Mouse (Mus musculus) small intestine, adult 2 months (tissue): ENCODE measurements at regions not wholly inside any gene's neighbourhood (a gene's known extent, or its start where the extent isn't known, plus 50 kb on each side); places are given as distances from the start of the nearest gene placed in this dataset.

Source experiments
- CTCF ChIP-seq: fragments of 200-500 bp; IDR thresholded peaks from 2 replicates; pipeline ENCODE4 v1.5.1; 2012; ENCODE audit warnings: low read depth, mild to moderate bottlenecking, control low read depth, inconsistent platforms, low read length, moderate library complexity, mixed read lengths; ENCODE audit not compliant: insufficient replicate concordance, insufficient read length; ENCODE audit errors: extremely low read depth
- POLR2A ChIP-seq: fragments of 200-500 bp; IDR thresholded peaks from 2 replicates; pipeline ENCODE4 v1.6.1; 2012; ENCODE audit warnings: low read depth, mild to moderate bottlenecking, control low read depth, inconsistent platforms, low read length, moderate library complexity

DNA sequence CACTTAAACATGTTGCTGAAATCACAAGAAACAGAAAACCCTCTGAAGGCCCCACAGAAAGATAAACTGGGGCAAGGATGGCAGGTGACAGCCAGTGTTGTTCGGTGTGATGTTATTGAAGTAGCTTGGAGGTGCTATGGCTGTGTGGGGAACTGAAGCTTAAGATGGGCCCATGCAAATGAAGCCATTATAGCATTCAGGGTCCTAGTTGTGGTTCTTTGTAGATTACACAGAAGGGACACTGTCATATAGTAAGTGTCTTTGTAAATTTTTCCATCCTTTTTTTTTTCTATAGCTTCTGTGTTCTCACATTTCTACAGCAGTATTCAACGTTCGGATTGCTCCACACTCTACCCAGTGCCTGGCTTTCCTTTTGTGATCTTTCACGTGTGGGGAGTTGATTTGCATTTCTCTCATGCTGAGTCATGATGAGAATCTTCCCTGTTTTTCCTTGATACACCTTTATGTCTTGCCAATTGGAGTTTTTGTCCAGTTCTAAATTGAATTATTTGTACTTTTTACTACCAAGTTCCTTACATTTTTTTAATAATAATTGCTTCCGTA, 386.6 kb upstream of the Pkdcc start:
- no peak for TF ChIP-seq CTCF
- no peak for TF ChIP-seq POLR2A
